Mouse (Mus musculus) layer of hippocampus, postnatal 14 days (tissue): ENCODE data around the gene Dzank1. TPM values are rescaled to one million over a fixed set of nuclear protein-coding genes. Genes with fewer than 3 reads are reported as not detected.

Source experiments
- DNase-seq, 2 experiments: peaks; one replicate each; pipeline ENCODE4 v3.0.0; 2021 to 2022; ENCODE audit warnings: low spot score in 2 of 2, mixed read lengths in 1 of 2
- long read RNA-seq, 2 experiments: library from polyadenylated mRNA; stranded (forward); transcript quantifications; one replicate each; pipeline ENCODE4 v2.0.0; 2021
- total RNA-seq, 2 experiments: library from RNA; stranded (reverse); gene quantifications; 2 replicates each; pipeline ENCODE4 v1.2.3; 2021

The Dzank1 gene
- 100 to 1,000 TPM; 107 to 108 TPM for total RNA-seq
- long read RNA-seq, experiment 1, full-length matches to known transcripts = 1 of 16 reads
- long read RNA-seq, experiment 1, partial matches to known transcripts = 4 of 16 reads
- long read RNA-seq, experiment 1, other reads (novel, unspliced or antisense) = 11 of 16 reads
- long read RNA-seq, experiment 2, full-length matches to known transcripts = 9 of 28 reads
- long read RNA-seq, experiment 2, partial matches to known transcripts = 3 of 28 reads
- long read RNA-seq, experiment 2, other reads (novel, unspliced or antisense) = 16 of 28 reads

DNA sequence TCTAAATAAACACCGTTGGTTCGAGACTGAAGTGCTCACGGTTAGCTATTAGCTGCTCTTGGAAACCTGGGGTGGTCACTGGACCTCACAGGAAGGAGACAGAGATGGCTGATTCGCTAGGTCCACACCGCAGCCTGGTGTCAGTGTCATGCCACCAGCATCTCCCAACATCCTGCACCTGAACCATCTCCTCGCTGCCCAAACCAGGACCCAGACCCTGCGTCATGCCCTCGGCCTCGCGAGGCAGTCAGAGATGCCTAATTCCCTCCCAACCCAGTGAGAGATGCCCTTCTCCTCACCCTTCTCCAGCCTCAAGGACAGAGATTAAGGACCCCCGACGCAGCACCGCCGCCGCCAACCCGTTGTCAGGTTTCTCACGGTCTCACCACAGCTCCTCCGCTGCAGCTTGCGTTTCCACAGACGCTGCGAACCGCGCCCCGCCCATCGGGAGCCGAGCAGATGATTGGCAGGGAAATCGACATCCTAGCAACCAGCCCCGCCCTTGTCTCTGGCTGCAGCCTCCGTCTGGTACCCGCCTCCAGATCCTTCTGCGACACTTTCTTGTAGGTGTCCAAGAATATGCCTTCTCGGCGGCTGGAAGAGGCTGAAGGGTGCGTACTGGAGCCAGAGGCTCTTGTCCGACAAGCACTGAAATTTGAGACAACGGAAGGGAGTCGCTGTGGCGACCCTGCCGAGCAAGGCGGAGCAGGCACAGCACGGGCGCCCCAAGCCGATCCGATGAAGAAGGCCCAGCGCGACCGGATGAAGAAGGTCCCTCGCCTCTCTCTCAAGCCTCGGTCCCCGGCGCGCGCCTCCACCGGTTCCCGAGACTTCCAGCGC, at the start of gene Dzank1, which contains the start of gene Polr3f:
Gene Dzank1 (minus strand): TSS at position 434 of the 840 bp plus-strand sequence.
Gene Polr3f (plus strand): TSS at position 738 of the 840 bp plus-strand sequence.
- peak; percentile 98 for DNase-seq

DNA sequence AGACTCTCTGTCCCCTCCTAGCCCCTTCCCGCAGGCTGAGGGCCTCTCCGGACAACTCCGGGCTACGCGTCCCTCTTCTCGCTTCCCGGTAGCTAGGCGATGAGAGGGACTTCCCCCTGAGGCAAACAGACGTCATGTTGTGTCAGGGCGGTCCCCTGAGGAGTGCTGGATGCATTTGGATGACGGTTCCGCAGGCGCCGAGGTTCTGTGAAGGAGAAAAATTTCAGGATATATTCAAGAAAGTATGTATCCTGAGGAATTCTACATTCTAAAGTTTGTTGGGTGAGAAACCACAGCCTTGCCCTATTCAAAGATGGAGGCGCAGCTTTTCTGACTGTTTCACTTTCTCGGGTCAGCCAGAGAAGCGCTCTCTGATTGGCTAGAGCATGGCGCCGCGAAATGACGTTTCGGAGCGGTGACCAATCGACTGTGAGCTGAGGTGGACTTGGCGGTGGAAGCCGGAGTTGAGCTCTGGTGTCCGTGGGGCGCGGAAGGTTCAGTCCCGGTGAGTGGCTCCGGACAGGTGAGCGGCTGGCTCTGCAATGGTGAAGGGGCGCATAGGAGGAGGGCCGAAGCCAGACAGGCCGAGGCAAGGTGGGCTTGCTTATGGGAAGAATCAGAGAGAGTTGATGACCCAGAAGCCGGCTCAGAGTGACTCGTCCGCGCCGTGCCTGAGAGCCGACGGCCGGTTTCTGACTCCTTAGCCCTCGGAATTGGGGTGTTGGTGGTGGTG, 28.8 kb upstream of the Dzank1 start, which contains the start of gene Sec23b:
Gene Sec23b (plus strand): TSS at position 410 of the 733 bp plus-strand sequence.
- peak; percentile 94 to 98 for DNase-seq

DNA sequence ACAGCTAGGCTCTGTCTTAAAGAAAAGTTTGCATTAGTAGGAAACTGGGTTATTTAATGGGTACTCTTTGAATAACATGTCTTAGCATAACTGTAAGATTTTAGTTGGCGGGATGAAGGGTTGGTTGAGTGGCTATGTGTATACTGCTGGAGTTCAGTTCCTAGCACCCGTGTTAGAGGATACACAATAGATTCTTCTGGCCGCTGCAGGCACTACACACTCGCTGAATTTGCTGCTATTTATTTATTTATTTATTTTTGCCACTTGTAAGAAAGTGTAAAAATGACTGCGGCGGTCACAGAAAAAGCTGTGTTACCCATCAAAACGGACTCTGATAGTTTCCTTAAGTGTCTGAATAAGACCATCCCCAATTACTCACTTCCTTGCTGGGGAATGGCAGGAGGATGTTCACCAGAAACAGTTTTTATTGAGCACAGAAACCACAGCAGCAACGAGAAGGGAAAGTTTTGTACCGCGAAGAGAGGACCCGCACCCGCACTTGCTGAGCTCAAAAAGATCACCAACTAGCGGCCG, 28.1 kb upstream of the Dzank1 start:
- no peak for DNase-seq

DNA sequence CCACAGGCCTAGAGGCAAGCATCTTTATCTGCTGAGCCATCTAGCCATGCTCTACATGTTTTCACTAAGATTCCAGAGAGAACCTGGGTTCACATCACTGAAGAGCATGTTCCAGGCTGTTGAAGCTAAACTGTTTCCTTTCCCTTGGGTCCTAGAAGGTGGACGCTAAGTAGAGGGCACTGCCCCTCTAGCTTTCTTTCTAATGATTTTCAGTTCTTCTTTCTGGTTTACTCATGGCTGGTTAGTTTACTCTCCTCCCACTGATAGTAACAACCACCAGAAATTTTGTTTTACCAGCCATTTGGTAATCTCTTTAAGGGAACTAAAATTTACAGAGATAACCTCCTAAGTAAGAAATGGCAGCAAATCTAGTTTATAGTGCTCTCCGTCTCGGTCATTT, 26.7 kb upstream of the Dzank1 start:
- DNase-seq = no peak

DNA sequence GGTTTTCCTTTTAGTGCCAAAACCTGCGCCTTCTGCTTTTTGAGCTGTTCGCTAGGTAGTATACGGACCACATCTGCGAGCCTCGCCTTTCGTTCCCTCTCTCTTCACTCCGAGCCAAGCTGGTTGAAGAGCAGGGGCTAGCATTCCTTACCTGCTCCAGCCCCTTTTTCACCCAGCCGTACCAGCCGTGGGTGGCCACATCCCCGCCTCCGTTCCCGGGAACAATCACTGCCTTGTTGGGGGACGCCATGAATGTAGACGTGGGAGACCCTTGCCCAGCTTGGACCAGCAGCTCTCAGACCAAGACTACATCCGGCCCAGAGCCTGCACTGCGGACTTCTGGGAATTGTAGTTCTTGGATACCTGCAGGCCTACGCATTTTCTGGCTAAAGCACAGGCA, 23.3 kb upstream of the Dzank1 start, which contains the start of gene Rbbp9:
Gene Rbbp9 (minus strand): TSS at position 341 of the 400 bp plus-strand sequence.
- peak; percentile 72 to 81 for DNase-seq

DNA sequence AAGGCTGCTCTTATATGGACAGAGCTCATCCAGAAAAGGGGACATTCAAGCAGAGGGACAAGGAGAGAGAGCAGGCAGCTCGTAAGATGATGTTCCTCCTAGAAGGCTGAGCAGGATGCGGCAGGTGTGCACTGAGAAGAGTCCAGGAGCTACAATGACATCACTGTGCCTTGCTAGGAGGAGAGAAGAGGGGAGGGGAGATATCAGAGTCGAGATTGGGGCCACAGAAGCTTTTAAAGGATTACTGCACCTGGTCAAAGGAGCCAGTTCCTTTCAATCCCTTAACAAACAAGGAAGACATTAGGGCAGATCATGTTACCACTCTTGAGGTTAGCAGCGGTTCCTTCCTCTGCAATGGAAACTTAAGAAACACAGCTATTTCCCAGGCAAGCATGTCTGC, 20.3 kb upstream of the Dzank1 start:
- DNase-seq = no peak

DNA sequence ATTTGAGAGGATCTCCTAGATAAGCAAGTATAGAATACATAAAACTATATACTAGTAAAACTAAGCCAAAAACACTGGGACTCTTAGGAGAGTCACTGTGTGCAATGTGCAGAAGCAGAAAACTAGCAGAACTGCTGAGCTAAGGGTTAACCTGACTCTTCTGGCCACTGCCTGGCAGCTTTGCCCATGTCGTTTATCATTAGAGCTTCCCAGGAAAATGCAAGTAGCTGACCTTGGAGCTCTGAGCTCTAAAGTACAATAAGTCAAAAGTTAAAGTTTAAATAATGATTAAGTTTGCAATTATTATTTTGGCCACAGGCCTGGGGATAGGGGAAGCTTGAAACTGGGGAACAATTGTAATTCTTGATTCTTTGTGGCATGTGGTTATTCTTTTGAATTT, 18.3 kb upstream of the Dzank1 start:
- no peak for DNase-seq

DNA sequence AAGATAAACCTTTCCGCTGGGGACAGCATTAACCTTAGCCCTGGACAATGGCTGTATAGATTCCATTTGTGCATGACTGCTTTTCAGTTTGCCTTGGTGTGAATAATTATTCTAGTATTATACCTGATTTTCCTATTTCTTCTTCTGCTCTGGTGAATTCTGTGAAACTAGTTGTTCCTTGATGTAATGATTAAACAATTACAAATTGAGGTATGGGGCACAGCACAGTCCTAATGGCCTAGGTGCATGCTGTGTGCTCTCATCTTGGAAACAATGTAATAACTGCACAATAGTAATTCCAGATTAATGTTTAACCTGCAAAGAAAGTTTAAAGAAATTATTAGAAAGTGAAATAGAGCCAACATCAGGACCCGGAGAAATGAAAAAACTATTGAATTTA, 17.8 kb upstream of the Dzank1 start:
- DNase-seq = no peak

DNA sequence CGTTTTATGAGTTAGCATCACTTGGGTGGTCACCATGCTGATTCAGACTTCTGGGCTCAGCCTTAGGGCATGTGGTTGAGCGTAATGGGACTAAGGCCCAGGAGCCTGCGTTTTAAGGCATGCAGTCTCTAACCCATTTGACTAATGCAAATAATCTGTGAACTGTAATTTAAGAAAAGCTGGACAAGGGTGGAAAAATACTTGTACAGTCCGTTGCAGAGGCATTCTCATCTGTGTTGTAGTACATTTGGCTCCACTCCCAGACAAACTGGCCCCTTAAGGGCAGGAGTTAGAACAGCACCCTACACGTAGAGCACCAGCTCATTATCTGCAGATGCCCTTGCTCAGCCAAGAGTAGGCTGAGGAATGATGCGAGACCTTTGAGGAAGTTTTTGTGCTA, 17.4 kb upstream of the Dzank1 start:
- no peak for DNase-seq

DNA sequence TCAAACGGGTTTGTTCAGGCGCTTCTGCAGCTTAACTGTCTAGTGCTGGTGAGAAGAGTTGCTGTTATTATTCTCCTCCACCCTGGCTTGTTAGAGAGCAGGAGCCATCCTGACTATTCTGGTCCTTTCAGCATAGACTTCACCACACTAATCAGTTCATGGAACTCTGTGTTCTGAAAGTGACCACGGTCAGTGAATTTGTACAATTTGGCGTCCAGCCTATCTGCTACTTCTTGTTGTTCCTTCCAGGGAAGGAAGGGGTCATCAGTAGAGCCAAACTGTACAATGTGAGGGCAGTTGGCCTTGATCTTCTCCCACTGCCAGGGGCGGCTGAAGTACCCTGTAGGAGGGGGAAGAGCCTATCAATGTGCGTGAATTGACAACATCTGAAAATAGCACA, 16.5 kb upstream of the Dzank1 start:
- DNase-seq = no peak

DNA sequence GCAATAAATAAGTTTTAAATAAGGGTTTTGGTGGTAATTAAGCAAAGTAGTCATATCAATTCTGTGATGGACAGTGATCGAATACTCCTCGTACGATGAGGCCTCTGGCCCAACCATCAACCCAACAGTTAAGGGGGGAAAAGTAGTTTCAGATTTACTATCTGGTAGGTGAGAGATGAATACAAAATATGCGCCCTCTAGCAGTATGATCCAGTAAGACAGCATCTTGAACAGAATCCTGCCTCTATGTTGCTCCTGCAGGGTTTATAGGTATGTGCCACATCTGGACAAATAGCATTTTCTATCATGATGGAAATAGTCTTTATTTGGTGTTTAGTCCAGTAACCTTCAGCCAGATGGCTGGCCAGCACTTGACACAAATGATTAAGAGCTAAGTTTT, 14.0 kb upstream of the Dzank1 start:
- no peak for DNase-seq

DNA sequence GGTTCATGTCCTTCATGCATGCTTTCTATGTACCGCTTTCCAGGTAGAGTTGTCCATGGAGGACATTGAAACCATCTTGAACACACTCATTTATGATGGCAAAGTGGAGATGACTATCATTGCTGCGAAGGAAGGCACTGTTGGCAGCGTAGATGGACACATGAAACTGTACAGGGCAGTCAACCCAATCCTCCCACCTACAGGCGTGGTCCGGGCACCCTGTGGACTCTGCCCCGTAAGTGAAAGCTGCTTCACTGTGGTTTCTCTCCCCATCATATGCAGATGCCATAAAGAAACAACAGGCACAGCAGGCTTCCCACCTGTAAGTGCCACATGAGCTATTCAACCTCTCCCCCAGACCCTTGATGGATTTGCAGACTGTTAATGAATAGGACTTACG, 9.9 kb upstream of the Dzank1 start:
- no peak for DNase-seq

DNA sequence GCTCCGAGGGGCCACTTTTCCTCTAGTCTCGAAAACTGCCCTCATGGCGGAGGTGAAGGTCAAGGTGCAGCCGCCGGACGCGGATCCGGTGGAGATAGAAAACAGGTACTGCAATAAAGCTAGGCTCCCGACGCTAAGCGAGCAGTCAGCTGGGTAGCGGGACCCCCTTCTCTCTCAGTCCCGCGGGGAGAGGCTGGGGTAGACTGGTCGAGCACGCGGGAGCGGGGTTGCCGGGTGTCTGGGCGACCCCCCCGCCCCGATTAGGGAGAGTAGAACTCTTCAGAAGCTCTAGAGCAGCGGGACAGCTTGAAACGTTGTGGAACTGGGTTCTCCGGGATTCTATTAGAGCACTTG, 584 bp upstream of the Dzank1 start:
- no peak for DNase-seq

DNA sequence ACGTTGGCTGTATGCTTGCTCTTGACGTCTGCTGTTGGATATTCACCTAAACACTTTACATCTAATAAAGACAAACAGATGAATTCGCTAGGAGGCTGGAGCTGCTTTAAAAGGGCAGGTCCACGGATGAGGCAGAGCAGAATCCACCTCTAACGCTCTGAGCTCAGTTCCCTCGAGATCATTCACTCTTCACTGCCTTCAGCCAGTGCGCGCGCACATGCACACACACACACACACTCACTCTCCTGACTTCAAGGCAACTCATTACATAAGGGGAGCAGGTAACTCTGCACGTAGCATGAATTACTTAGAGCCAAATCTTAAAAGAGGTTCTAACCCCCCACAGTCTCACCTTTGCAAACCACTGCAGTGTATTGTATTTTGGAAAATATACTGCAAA, 1.4 kb downstream of the Dzank1 start:
- no peak for DNase-seq

DNA sequence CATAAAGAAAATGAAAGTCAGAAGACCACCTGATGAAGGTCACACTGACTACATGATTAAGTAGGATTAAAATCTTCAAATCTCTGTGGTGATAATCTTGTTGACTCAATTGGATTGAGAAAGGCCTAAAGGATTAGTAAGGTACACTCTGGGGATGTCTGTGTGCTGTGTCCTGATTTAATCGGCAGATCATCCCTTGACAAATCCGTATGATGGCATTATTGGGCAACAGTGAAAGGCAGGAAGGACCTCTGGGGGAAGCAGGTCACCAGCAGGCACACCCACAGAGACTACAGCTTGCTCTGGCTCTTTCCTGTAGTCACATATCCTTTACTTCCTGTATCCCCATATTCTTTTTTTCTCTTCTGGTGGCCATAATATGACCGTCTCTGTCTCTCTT, 7.4 kb downstream of the Dzank1 start:
- no peak for DNase-seq

DNA sequence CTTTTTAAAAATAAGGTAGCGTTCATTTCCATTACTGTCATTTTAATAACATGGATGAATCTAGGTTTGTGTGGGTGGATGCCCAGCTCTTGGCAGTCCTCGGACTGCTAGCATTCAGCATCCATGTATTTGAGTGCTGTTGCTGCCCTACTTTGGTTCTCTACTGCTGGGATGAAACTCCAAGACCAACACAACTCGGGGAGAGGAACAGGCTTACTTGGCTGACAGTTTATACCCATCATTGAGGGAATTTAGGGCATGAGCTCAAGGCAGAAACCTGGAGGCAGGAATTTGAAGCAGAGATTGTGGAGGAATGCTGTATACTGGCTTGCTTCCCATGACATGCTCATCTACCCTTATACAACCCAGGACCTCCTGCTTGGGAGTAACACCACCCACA, 12.6 kb downstream of the Dzank1 start:
- no peak for DNase-seq

DNA sequence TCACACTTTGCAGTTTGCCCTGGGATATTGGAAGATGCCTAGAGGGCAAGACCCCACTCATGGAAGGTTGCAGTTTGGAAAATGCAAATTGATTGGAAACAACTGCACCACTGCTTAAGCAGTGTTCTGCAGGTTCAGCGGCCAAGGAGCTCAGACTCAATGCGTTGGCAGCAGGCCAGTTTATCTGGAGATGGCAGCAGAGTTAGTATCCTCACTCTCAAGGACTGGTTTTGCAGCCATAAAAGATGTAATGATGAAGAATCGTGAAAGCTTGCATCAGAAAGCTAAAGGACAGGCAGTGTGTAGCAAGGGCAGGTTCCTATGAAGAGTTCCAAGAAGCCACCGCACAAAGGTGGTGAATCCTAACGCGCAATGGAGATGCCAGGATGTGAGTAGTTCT, 25.1 kb downstream of the Dzank1 start:
- no peak for DNase-seq

DNA sequence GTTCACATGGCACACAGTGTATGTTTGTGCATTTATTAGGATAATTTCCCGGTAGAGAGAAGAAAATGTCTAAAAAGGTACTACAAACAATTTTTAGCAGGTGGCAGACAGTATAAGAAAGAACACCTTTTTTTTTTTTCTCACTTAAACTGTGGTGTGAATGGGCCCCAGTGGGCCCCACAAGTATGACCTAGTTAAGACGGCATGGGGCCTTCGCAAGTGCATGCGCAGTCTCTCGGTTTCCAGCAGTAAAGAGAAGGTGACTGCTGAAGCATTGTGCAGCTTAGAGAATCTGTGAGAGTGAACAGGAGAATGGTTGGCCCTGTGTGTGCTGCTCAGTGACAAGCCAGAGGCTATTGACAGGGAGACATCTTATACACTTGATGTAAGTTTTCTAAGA, 37.9 kb downstream of the Dzank1 start:
- DNase-seq = no peak

DNA sequence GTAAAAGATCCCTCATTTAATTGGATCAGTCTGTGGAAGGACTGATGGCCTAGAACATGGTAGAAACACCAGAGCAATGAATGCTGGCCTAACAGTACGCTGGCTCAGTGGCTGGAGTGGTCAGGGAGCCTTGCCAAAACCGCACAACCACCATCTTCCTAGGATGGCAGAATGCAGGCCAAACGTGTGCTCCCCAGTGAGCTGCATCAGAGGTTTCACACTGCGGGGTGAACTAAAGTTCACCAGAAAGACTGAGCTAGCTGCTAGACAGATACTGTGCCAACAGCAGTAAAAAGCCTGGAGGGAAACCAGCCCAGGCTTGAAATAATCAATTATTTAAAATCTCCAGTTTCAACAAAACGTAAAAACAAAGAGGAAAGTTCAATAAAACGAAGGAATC, 39.7 kb downstream of the Dzank1 start:
- no peak for DNase-seq

DNA sequence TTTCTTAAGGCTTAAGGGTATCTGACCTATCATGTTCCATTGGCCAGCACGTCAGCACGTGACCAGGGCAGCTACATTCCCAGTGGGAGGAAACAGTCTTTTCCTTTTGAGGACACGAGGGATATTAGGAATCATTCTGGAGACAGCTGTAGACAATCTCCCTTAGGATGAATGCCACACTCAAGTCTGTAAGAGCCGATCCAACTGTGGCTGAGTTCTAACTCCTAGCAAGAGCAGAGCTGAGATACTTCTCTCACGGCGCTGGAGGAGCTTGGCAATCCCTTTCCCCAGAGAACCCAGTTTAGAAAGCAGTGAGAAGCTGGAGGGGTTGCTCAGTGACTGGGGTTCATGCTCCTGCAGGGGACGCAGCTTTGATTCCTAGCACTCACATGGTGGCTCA, 41.8 kb downstream of the Dzank1 start:
- DNase-seq = no peak

DNA sequence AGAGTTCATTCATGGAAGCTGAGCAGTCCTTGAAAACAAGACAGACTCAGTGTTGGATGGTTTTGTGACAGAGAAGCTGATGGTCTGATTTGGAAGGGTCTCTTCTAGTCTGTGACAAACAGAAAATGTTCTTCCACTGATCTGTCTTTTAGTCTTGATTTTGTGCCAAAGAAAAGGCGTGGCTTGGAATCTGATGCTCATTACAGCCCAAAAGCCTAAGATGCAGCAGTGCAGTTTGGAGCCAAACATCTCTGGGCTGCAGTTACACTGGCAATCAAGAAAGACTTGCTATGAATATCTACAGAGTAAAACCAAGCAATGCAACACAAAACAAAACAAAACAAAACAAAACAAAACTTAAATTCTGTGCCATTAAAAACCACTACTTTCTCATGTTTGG, 43.1 kb downstream of the Dzank1 start:
- DNase-seq = peak in 1 of 2 experiments; percentile 59

DNA sequence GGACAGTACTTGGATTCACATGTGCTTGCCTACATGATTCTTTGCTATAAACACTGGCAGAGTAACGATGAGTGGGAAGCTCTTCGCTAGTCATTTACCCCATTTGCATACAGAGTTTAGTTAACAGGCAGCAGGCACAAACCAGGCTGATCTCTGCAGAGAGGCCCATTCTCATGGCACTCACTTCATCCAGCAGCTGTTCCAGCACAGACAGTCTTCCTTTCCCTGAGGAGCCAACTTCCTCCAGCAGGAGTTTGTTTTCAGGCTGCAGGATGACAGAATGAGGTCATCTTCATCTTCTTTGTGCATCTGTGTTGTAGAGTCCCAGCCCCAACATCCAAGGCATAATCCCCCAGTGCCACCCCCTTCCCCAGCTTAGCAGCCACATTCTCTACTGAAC, 47.8 kb downstream of the Dzank1 start:
- DNase-seq = no peak
